Mouse (Mus musculus): ENCODE measurements around the gene Nmbr.

- TF ChIP-seq MAX (IDR thresholded peaks at IDR 0.05; ENCODE audit: low read length) (no peak), POLR2A (IDR thresholded peaks at IDR 0.05; ENCODE audit: low read depth, low read length) (no peak), KAT2A (IDR thresholded peaks at IDR 0.05; ENCODE audit: insufficient replicate concordance, low read length) (no peak), MEF2A (IDR thresholded peaks at IDR 0.05; ENCODE audit: borderline replicate concordance, low read depth, low read length) (no peak), E2F4 (IDR thresholded peaks at IDR 0.05; ENCODE audit: insufficient replicate concordance, low read depth, low read length) (no peak), CTCF (conservative IDR thresholded peaks at IDR 0.05 in 1 of 2, IDR thresholded peaks at IDR 0.05 in 1 of 2; ENCODE audit: low read depth in 2 of 2, low read length in 2 of 2) (no peak), CHD2 (IDR thresholded peaks at IDR 0.05; ENCODE audit: low read length) (no peak), MXI1 (IDR thresholded peaks at IDR 0.05; ENCODE audit: low read depth, low read length) (no peak), RCOR1 (conservative IDR thresholded peaks at IDR 0.05; ENCODE audit: low read depth, low read length) (no peak), EP300 (IDR thresholded peaks at IDR 0.05; ENCODE audit: low read length) (no peak), ZC3H11A (IDR thresholded peaks at IDR 0.05; ENCODE audit: low read depth, low read length) (no peak)
These were observed 39.2 kb upstream of the Nmbr start for GRCm38 (mm10) chr10:14666147-14666546.

All from CH12.LX (cell line).